Mouse (Mus musculus): ENCODE results near the gene Cfap54.

The Cfap54 gene

GRCm38 (mm10) chr10:93097439-93097838 lies 16.0 kb upstream of the Cfap54 start:
- no peak for DNase-seq (ENCODE audit: low spot score in 2 of 2)

- no peak for DNase-seq (ENCODE audit: low spot score in 2 of 2)
These were observed 14.4 kb upstream of the Cfap54 start for GRCm38 (mm10) chr10:93095827-93096226.

DNA sequence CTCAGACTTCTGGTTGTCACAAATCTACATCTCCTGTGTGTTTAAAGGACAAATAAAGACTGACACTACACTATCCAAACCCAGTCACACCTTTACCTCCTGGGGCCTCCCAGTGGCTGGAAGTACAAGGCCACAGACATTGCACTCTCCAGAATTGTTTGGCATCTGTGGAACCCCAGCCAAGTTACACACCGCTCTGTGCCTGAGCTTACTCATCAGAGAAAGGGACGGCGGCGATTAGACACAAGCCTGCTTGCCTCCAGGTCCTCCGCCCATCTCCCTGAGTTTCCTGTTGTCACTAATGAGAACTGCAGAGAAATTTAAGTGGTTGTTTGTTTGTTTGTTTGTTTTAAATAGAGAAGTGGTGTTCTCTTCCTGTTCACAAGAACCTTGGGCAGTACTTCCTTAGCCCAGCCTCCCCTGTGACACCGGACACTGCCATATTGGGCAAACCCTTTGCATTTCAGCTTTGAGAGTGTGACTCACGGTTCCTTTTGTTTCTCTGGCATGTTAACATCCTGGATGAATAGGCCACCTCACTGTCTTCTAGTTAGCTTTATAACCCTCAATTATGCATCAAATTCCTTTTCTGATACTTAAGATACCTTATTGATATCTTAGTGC lies 13.7 kb upstream of the Cfap54 start:
- no peak for DNase-seq (ENCODE audit: low spot score in 2 of 2)

DNA sequence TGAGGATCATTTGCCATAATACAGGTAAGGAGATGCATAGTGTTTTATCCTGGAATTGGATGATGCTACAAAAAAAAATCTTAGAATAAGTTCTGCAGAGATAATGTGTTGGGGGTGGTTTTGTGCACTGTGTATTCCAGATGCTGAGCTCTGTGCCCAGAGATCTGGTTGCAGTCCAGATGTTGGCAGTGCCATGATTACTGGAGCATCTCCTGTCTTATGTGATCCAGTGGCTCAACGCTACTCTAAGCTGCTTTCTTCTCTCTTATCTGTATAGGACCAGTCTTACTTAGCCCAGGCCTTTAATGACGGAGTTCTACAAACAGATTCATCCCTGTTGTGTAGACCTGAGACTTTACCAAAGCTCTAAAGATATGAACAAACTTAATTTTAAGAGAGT lies 10.5 kb upstream of the Cfap54 start:
- DNase-seq (ENCODE audit: low spot score in 2 of 2): no peak

DNA sequence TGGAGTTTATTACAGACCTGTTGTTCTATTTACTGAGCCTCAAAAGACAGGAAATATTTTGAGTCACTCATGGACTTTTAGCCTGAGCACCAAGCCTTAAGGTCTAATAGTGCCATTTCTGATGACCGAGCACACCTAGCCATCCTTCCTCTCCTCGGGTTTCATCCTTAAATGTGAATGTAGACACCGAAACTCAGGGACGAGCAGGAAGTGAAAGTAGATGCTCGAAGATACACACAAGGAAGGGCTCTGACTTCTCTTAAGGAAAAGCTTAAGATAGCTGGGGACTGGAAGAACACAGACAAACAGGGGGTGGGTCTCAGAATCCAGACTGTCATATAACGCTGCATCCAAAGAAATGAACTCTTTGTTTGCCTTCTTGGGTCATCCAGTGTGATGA lies 8.8 kb upstream of the Cfap54 start:
- no peak for DNase-seq (ENCODE audit: low spot score in 2 of 2)

GRCm38 (mm10) chr10:93088396-93089048 lies 7.1 kb upstream of the Cfap54 start:
- no peak for DNase-seq (ENCODE audit: low spot score in 2 of 2)

GRCm38 (mm10) chr10:93087504-93087903 lies 6.1 kb upstream of the Cfap54 start:
- DNase-seq (ENCODE audit: low spot score in 2 of 2): no peak

- no peak for DNase-seq (ENCODE audit: low spot score in 2 of 2)
These were observed 2.5 kb upstream of the Cfap54 start for GRCm38 (mm10) chr10:93083963-93084340.

DNA sequence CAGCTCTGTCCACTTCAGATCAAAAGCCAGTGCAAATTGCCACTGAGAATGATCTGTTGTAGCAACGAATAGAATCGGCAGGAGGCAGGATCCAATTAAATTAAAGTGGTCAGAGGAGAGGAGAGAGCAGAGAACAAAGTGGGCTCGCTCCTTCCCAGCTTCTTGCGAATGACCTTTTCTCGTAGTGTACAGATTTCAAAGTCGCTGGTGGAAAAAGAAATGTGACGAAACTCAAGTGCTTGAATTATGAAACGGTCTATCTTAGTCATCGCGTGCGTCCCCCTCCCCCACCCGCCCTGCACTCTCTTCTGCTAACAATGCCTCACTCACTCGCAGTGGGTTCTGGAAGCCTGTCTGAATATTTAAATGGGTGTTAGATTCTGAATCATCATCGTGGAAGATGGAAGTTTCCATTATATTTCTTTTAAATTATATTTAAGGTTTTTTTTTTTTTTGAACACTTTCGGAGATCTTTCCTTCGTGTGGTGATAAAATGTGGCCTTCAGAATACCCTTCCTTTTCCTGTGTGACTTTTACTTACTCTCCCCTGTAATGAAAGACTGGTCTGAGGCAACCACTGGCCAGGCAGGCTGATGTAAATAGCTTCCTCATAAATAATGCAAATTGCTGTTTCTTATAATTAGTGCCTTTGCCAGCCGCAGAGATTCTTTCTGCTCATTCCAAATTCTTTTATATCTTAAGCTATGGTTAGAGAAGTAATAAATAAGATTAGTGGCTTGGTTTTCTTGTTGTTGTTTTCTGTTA lies 2.0 kb upstream of the Cfap54 start:
- no peak for DNase-seq (ENCODE audit: low spot score in 2 of 2)

GRCm38 (mm10) chr10:93079486-93079885 lies 1.9 kb downstream of the Cfap54 start:
- no peak for DNase-seq (ENCODE audit: low spot score in 2 of 2)

GRCm38 (mm10) chr10:93077935-93078479 lies 3.4 kb downstream of the Cfap54 start:
- DNase-seq (ENCODE audit: low spot score in 2 of 2): no peak

- DNase-seq (ENCODE audit: low spot score in 2 of 2): no peak
These were observed 5.0 kb downstream of the Cfap54 start for GRCm38 (mm10) chr10:93076376-93076775.

DNA sequence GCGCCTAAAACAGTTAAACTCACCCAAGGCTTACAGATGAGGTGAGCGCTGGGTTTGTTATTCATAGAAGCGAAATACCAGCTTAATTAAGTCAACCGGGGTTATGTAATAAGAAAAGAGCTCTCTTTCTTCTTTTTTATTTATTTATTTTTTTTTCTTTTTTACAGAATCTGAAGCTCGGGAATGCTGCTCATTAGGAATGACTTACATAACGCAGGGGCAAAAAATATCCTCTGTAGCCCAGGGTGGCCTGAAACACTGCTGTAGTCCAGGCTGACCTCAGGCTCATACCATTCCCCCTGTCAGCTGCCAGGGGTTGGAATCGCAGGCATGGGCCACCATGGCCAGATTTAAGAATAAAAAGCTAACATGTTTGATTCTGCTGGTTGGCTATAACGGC lies 5.6 kb downstream of the Cfap54 start:
- DNase-seq (ENCODE audit: low spot score in 2 of 2): no peak

DNA sequence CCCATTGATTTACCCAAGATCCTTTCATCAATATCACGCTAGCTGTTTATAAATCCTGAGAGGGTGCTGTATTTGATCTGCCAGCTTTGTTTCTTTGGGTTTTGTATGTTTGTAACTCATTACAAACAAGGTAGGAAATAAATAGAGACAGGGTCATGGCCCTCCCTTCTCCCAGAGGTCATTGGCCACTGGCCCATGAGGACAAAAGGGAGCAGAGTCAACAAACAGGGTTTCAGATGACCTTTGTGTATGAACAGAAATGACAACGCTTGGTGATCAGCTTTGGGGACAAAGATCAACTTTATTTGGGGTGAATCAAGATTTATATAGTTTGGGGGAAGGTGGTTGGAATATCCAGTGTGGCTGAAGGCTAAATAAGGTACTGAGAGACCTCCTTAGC lies 8.6 kb downstream of the Cfap54 start:
- no peak for DNase-seq (ENCODE audit: low spot score in 2 of 2)

DNA sequence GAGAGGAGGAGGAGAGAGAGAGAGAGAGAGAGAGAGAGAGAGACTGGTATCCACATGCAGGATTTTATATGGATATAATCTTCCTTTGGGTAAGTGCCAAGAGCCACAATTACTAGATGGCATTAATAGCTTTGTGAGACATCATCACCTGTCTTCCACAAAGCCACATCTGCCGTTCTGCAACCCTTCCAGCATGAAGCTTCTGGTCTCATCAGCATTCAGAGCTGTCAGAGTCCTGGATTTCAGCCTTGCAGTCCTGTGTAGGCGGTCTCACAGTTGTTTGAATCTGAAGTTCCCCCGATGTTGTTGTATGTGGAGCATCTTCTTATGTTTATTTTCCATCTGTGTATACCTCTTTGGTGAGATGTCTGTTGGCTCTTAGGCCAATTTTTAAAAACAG lies 9.7 kb downstream of the Cfap54 start:
- no peak for DNase-seq (ENCODE audit: low spot score in 2 of 2)

DNA sequence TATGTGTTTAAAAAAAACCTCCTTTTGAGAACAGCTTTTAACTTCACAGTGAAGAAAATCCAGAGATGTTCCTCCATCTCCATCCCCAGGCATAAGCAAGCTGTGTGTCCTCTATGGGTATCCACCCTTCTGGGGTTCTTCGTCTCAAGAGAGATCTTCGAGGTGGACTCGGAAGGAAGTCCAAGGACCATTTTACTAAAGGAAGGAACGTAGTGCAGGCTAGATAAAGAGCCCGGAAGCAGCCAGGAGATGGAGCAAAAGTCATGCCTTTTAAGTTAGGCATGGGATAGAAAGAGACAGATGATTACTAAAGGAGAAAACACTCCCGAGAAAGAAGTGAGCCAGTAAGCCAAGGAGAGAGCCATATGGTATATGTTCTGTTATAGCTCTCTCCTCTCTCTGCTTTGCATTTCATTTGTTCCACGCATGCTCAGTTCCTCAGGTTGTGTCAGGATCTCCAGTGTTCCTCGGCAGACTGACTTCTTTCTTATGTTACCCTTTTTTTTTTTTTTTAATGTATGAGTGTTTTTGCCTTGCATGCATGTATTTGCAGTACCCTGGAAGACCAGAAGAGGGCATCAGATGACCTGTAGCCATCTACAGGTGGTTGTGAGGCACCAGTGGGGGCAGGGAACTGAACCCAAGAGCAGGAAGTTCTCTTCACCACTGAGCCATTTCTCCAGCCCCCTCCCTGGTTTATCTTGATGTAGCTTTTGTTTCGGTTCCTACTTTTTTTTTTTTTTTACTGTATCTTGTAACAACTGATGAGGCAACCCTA lies 11.1 kb downstream of the Cfap54 start:
- DNase-seq (ENCODE audit: low spot score in 2 of 2): peak; percentile 88 to 92

DNA sequence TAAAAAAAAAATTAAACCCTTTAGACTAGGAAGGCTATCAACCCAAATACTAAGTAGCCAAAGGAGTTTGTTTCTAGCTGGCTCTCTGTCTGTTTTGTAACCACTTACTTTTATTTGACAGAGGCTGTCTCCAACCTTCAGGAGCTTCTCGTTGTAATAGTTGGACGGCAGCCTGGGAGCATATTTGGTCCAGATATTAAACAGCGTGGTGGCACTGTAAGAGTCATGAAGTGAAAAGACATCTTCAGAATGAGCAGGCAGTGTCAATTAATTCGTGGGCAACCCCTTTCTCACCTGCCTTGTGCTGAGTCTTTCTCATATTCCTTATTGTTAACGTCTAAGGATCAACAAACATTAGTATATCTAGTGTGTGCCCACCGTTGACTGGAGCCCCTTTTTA lies 11.7 kb downstream of the Cfap54 start:
- DNase-seq (ENCODE audit: low spot score in 2 of 2): no peak

GRCm38 (mm10) chr10:93069041-93069679 lies 12.3 kb downstream of the Cfap54 start:
- peak; percentile 27 to 39 for DNase-seq (ENCODE audit: low spot score in 2 of 2)

- no peak for DNase-seq (ENCODE audit: low spot score in 2 of 2)
These were observed 16.4 kb downstream of the Cfap54 start for GRCm38 (mm10) chr10:93064973-93065372.

- DNase-seq (ENCODE audit: low spot score in 2 of 2): no peak
These were observed 17.8 kb downstream of the Cfap54 start for GRCm38 (mm10) chr10:93063576-93063975.

DNA sequence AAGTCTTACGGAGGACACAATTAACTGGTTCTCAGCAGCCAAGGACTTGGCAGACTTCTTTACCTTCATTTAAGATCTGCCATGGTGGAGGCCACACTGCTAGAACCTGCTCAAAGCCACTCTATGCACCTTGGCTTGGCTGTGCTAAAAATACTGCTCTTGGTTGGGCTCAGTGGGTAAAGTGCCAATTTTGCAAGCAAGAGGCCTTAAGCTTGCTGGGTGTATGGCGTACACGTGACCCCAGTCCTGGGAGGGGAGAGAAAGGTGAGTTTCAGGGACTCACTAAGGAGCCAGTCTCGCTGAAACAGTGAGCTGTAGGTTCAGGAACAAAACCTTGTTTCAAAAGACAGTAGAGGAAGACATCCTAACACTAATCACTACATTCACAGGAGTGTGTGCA lies 19.0 kb downstream of the Cfap54 start:
- no peak for DNase-seq (ENCODE audit: low spot score in 2 of 2)

- no peak for DNase-seq (ENCODE audit: low spot score in 2 of 2)
These were observed 27.6 kb downstream of the Cfap54 start for GRCm38 (mm10) chr10:93053867-93054266.
